Mouse (Mus musculus): ENCODE data around the gene Glis1.

Gene Glis1

DNA sequence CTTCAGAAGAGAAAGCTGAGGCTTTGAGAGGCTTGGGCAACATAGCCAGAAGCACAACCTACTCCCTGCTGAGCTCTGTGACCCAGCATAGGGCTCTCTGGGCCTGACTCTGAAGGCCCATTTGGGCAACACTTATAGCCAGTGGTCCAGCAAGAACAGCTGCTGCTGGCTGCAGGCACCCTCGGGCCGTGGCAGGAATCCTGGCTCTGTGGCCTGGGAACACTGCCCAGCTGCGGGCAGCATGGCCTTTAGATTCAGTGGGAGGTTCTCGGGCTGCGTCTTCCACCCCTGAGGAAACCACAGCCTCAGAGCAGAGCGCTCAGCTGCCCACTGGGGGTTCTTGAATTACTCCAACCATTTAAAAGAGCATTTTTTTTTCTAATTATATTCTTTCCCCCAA is 189.5 kb downstream of the Glis1 start:
- no peak for DNase-seq (ENCODE audit: low spot score in 2 of 2)

DNA sequence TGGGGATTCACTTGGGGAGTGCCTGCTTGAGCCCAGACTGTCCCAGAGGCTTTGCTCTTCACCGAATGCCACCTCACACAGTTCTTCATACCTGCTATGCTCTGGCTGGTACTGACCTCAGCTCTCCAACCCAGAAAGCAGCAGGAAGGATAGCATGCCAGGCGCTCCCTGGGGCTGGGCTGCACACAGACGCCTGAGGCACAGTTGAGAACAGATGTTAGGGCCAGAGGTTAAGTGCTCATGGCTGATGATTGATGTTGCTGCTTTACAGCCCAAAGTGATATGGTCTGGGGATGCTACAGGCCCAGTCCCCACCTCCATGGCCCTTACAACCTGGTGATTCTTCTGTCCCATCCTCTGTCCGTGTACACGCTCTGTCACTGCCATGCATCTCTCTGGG is 190.6 kb downstream of the Glis1 start:
- no peak for DNase-seq (ENCODE audit: low spot score in 2 of 2)

DNA sequence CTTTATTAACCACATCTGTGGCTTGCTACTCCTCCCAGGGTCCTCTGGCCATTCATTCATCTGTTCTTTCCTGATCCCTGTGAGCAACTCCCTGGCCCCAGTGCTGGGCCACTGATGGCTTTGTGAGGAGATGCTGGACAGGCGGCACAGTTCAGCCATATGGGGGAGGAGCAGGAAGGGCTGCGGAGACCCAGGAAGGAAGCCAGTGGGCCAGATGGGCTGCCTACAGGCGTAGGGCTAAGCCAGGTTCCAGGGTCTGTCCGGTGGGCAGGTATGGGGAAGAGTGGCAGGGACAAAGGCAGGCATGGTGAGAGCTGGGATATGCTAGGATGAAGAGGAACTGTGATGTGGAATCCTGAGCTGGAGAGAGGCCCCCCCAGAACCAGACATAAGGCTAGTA is 193.8 kb downstream of the Glis1 start:
- no peak for DNase-seq (ENCODE audit: low spot score in 2 of 2)

DNA sequence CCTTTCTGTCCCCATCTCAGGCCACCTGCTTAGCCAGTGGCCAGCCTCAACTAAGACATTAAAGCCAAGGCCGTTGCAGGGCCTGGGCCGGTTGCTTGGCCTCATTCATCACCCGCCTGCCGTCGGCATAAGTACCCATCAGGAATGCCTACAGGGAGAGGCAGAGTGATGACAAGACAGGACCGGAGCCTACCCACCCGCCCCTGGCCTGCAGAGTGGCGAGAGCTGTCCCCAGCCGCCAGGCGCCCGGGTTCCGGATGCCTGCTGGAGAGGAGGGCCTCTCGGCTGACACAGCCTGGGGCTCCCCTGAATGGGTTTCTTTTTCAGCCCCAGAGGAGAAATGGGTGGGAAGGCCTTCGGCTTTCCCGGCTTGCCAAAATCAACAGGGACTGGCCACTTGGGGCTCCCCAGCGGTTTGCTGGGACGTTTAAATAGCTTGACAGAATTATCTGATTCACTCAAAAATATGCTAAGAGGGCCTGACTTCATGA is 194.6 kb downstream of the Glis1 start:
- DNase-seq (ENCODE audit: low spot score in 2 of 2) = no peak

DNA sequence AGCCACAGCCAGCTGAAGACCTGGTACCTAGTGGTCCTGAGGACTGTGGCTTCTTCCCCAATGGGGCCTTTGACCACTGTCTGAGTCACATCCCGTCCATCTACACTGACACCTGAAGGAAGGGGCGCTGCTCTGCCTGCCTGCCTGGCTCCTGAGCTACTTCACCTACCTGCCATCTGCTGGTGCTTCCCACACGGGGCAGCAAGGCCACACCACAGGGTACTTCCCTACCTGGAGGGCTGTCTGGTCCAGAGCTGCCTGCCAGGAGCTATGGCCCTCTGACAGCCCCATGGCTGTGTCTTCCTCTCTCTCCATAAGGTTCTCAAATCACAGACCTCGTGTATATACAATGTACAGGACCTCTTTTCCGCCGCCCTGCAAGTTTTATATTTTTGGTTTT is 200.2 kb downstream of the Glis1 start:
- DNase-seq (ENCODE audit: low spot score in 2 of 2) = no peak

DNA sequence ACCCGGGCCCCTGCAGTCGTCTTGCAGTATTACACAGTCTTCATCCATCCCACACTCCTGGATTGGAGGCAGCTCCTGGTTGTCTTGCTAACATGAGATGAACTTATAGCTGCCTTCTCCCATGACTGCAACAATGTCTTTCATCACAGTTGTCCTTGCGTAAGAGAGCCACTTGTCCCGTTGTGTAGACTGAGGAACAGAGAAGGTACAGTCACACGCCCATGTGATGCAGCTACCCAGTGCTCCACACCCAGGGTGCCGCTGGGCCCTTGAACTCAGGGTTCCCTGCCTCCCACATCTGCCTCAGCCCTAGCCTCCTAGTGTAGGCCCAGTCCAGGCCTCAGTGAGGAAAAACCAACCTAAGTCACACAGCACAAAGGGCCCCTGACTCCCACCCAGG is 201.7 kb downstream of the Glis1 start:
- DNase-seq (ENCODE audit: low spot score in 2 of 2) = no peak

DNA sequence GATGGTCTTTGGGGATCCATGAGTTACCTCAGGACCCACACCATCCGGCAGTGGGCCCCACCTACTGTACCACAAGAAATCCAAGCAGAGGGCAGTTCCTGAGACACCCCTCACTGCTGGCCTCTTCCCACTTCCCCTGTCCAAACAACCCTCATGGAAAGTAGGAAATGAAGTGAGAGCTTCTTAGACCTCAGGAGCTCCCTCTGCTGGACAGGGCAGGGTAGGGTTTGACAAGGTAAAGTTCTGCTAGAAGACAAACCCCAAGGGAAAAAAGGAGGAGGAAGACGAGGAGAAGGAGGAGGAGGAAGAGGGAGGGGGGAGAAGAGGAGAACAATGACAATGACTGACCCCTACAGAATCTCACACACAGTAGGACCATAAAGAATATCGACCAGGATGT is 203.3 kb downstream of the Glis1 start:
- DNase-seq (ENCODE audit: low spot score in 2 of 2) = peak in 1 of 2 experiments; percentile 31

DNA sequence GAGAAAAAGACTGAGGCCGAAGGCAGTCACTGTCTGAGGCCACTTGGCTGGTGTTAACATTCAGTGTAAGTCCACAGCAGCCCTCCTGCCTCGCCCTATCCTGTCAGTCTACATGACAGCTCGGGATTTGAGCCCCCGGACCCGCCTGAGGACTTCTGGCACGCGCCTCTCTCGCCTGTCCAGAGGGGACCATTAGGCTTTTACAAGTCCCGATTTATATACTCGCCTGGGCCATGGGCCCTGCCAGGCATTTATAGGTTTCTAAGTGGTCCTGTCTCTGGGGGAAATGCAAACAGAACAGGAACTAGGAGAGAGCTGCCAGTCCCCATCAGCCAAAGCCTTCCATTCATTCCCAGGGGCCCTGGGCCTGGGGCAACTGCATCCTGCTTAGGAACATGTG is 203.9 kb downstream of the Glis1 start:
- DNase-seq (ENCODE audit: low spot score in 2 of 2) = no peak

DNA sequence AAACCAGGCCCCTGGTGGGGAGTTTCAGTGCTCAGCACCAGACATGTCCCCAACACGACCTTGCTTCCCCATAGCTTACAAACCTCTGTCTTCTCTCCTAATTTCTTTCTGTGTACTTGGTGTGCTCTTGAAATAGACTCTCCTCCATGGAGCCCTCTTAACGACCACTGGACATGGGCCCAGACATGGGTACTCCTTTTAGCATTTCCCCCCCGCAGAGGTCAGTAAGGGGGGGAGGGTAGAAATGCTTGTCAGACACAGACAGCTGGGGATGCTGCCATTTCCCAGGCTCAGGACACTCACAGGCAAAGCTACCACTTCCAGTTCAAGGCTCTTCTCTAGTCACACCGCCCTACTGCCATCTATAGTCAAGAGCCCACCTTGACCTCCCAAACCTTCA is 207.2 kb downstream of the Glis1 start:
- DNase-seq (ENCODE audit: low spot score in 2 of 2) = no peak

DNA sequence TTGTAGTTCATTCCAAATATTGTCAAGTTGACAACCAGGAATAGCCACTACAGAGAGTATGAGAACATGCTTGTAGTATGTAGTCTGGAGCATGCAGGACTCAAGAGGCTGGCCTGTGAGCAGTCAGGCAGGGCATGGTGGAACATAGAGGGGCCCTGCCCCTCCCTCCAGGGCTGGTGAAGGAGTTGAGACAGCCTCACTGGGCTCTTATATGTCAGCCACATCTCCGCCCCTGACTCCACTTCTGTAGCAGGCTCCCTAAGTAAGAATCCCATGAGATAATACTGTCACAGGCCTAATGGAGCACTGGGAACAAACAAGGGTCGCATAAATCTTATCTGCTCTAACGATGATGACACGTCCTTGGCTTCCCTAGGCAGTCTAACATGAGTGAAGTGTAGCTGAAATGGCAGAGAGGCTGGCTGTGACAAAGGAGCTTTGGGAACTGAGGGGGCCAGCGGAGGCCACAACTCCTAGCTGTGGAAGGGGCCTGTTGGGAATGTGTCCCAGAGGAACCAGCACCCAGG is 214.6 kb downstream of the Glis1 start:
- no peak for DNase-seq (ENCODE audit: low spot score in 2 of 2)

DNA sequence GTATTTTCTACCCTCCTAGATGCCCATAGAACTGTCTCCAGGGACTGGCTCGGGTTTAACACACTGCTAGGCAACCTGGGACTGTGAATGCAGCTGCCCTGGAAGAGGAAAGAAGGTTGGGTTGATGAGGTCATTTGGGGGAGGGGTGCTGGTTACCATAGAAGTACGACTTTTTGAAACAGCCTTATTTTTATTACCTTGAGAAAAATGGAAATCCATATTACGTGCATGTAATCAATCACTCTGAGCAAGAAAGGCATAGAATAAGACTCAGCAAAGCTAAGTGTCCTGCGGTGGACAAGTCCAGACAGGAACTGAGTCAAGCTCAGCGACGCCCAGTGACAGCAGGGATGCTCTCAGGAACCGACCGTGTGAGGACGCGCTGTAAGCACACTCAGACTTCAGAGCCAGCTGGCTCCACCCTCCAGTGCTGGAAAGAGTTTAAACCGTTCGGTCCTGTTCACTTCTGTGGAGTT is 216.7 kb downstream of the Glis1 start:
- no peak for DNase-seq (ENCODE audit: low spot score in 2 of 2)

DNA sequence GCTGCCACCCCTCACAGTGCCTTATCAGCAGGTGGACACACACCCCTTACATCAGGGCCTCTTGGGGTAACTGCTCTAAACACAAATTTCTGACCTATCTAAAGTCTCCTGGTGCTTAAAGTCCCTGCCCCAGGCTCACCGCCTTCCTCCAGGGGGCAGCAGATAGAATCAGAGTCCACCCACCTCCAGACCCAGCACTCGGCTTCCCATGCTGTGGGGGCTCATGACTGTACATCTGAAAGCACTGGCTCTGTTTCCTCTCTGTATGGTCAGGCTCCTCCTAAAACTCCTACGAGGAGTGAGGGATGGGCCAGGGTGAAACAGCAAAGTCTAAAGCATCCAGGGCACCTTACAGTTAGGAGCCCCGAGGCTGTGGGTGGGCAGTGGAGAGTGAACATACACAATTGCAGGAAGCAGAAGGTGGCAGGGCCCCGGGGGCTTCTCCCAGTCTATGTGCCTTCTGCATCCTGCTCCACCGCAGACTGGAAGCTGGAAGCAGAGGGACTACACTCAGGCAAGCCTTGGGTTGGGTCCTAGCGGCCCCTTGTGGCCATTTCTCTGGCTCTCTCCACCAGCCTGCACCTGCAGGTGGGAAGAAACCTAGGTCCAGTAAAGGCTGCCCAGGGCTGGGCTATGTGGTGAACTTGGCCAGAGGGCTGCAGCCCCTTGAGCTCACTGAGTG is 218.3 kb downstream of the Glis1 start:
- DNase-seq (ENCODE audit: low spot score in 2 of 2) = peak in 1 of 2 experiments; percentile 35

DNA sequence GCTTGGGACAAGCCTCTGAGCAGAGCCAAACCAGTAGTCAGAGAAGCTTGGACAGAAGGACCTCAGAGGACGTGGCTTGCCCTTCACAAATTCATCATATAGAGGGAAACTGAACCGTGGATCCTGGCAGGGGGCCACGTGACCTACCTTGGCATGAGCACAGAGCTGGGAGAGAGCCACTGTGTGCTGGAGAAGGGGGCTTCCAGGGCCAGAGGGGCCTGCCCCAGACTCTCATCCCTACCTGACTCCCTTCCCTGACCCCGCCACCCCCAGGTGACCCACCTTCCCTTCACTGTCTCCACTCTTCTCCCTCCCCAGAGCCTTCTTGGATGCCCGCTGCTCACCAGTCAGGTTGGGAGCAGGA is 218.9 kb downstream of the Glis1 start:
- DNase-seq (ENCODE audit: low spot score in 2 of 2) = no peak

DNA sequence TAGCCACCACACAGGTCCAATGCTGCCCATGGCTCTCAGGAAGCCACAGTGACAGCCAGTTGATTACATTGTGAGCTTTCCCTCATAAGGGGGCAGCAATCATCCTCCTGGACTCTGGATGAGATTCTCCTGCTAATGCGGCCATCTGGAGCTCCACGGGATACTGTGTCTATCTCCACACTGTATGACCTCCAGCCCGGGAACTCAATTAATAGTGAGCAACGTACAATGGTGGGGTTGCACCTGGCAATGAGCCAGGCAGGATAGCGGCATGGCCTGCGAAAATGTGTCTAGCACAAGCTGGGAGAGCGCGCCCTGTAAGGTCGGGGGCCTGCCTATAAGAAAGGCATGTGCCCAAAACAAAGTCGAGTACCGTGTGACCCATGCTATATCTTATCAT is 226.3 kb downstream of the Glis1 start:
- no peak for DNase-seq (ENCODE audit: low spot score in 2 of 2)

DNA sequence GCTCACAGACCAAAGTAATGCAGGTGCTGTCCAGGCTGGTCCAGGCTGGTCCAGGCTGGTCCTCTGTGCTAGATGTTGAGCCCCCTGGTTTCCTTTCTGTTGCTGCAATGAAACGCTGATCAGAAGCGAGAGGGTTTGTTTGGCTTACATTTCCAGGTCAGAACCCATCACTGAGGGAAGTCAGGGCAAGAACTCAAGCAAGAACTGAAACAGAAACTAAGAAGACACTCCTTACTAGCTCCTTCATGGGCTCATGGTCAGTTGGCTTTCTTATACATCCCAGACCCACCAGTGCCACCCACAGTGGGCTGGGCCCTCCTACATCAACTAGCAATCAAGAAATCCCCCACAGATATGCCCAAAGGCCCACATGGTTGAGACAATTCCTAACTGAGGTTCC is 234.1 kb downstream of the Glis1 start:
- no peak for DNase-seq (ENCODE audit: low spot score in 2 of 2)

DNA sequence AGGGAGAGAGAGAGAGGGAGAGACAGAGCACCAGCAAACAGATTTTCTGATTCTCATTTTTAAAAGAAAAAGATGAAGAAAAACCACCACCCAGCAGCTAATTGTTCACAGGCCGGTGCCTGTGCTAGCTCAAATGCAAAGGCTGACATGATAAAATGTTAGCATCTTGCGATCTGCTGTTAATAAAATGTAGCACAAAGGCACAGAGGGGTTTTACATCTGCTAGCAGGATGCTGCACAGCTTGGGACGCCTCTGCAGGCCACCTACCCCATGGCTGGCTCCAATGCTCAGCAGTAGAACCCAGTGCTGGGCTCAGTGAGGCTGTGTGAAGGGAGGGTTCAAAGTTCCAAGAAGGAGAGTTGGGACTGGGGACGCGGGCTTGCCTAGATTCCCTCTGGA is 236.3 kb downstream of the Glis1 start:
- DNase-seq (ENCODE audit: low spot score in 2 of 2) = no peak

DNA sequence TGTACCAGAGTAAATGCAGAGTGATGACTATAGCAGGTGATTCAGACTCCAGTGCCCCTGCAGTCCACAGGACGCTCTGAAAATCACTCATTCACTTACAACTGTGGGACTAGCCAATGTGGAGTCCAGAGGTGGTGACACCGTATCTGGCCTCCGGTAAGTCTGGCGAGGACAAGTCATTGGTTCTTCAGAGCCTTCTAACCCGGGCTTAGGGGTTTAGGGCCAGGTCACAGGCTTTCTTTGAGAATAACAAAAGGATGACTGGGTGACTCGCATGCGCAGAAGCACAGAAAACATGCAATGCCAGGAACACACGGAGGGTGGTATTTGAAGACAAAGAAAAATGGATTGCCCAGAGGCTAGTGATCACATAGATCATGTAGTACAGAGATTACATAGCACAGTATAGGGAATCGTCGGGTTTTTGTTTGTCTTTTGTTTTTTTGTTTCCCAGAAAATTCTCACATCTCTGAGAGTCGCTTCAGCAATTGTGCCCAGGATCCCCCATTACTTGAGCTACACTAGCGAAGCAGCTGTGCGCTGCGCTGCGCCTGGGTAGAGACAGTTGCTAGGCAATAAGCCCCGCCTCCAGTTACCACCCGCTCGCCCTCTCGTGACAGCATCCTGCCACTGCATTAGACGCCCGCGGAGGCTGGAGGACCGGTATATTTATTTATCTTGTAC is 239.4 kb downstream of the Glis1 start:
- peak; percentile 58 to 71 for DNase-seq (ENCODE audit: low spot score in 2 of 2)

DNA sequence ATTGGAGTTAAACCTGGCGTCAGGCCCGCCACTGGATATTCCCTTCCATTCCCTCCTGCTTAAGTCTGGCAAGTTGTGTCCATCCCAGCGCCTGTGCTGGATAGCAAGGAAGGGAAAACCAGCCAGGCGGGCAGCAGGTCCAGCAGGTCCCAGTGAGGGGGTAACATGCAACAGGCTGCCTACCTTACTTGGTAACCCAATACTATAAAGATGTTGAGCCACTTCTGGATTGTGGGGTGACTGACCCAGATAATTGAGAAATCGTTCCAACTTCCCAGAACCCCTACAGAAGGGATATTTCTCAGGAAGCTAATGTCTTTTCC is 239.9 kb downstream of the Glis1 start:
- DNase-seq (ENCODE audit: low spot score in 2 of 2) = no peak

DNA sequence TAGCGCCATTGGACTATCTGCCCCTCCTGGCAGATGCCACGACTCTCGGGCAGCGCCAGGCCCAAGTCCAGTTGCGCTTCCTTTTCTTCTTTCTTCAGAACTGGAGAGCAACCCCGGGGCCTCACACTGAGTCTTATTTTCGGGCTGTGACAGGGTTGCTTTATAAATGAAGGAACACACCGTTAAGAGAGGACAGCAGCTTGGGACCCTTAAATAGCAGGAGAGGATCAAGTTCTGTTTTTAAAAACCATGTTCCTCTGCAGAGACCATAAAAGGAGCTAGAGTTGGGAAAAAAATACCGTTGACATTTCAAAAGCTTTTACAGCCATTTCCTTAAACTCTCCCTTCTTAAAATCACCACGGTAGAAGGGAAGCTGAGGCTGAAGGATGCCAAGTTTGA is 241.3 kb downstream of the Glis1 start:
- no peak for DNase-seq (ENCODE audit: low spot score in 2 of 2)

DNA sequence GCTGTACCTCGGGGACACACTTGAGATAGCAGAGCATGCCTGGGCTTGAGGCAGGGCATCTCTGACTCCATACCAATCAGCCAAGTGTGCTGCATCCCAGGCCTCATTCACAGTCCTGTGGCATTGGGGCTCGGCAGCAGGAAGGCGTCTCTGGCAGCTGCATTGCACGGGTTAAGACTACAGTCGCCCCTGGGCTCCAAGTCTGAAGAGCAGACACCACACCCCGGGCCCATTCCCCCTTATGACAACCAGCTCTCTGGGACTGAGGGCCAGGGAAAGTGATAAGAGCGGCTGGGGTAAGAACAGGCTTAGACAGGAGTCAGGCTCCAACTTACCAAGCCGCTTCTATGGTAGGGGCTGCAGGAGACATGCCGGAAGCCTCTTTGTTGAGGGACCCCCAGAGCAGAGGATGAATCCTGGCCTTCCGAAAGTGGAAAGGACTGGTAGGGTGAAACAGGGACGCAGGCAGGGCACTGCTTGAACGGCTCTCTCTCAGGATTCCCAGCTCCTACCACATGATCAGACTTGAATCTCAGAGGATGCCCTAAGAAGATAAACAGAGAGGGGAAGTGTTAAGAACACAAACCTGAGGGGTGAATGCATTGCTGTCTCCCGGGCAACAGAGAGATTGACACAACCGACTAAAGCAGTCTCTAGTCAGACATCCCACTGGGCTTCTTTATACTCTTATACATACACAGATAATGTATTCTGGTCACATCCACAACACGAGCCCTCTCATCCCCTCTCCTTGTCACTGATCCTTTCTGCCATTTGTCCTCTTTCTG is 246.1 kb downstream of the Glis1 start:
- no peak for DNase-seq (ENCODE audit: low spot score in 2 of 2)

DNA sequence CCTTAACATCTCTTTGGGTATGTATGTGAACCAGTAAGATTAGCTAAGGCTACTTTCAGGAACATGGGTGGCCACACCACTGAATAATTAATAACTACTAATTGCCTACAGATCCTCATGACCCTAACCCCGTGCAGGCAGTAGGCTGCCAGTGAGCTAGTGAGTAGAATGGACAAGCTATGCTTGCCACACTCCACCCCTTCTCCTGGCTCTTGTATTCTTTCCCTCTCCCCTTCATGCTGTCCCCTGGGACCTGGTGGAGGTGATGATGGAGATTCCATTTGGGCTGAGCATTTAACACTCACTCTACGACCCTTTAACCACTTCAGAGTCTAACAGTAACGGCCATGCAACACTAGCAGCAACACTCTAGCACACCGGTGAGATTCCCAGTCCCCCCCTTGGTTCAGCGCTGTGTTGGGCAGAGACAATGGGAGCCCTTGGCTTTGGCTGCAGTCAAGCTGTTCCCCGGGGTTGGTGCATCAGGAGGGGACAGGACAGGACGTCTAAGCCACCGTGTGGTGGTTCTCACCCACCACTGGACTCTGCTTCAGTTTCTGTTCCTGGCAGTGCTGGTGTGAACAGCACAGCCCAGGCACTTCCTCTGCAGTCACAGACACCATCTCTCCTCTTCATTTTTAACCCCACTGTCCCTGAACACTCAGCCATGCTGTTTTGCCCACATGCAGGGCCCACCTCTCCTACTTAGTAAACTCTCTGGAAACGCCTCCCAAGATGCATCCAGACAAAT is 246.9 kb downstream of the Glis1 start:
- no peak for DNase-seq (ENCODE audit: low spot score in 2 of 2)

Data from spleen, postnatal 14 days (tissue).